Mouse (Mus musculus): Measurements from ENCODE around the gene Filip1. TPM values are rescaled to one million over a fixed set of nuclear protein-coding genes. Genes with fewer than 3 reads are reported as not detected.

Gene Filip1
- total and polyA plus RNA-seq, 2 experiments from 2014 or later, result 2.5 to 2.6 TPM

- ATAC-seq (no peak), DNase-seq (ENCODE audit: low spot score) (no peak)
- Histone ChIP-seq H3K4me2 (ENCODE audit: low read depth, low read length) (no peak overlapping the region), H3K4me1 (ENCODE audit: insufficient read depth, low read length) (no peaks in the 10 kb centered on the region), H3K27ac (no peak overlapping the region), H3K4me3 (ENCODE audit: low read length) (no peak overlapping the region), H3K9ac (replicated peaks; ENCODE audit: low read length) (no peak overlapping the region), H3K36me3 (ENCODE audit: insufficient read depth, low read length) (no peaks in the 10 kb centered on the region), H3K9me3 (ENCODE audit: low read length) (no peaks in the 10 kb centered on the region), H3K27me3 (ENCODE audit: insufficient read depth, low read length) (no peaks in the 10 kb centered on the region)
- no peak for TF ChIP-seq CTCF (IDR thresholded peaks at IDR 0.05; ENCODE audit: low read depth)
- WGBS, result 78% methylated on average over 9 of the region's 9 CpGs
These were observed 86.0 kb downstream of the Filip1 start for GRCm38 (mm10) chr9:79926464-79927155.

- Histone ChIP-seq H3K36me3 (ENCODE audit: insufficient read depth, low read length) (no peaks in the 10 kb centered on the region), H3K9me3 (ENCODE audit: low read length) (no peaks in the 10 kb centered on the region), H3K27me3 (ENCODE audit: insufficient read depth, low read length) (no peaks in the 10 kb centered on the region), H3K4me2 (ENCODE audit: low read depth, low read length) (no peak overlapping the region), H3K4me3 (ENCODE audit: low read length) (no peak overlapping the region), H3K4me1 (ENCODE audit: insufficient read depth, low read length) (no peaks in the 10 kb centered on the region), H3K27ac (no peak overlapping the region), H3K9ac (replicated peaks; ENCODE audit: low read length) (no peak overlapping the region)
- no peak for ATAC-seq
- TF ChIP-seq CTCF (IDR thresholded peaks at IDR 0.05; ENCODE audit: low read depth), result no peak
- no peak for DNase-seq (ENCODE audit: low spot score)
- WGBS, result 52% methylated on average over 4 of the region's 4 CpGs
These were observed 86.7 kb downstream of the Filip1 start for GRCm38 (mm10) chr9:79925950-79926349.

DNA sequence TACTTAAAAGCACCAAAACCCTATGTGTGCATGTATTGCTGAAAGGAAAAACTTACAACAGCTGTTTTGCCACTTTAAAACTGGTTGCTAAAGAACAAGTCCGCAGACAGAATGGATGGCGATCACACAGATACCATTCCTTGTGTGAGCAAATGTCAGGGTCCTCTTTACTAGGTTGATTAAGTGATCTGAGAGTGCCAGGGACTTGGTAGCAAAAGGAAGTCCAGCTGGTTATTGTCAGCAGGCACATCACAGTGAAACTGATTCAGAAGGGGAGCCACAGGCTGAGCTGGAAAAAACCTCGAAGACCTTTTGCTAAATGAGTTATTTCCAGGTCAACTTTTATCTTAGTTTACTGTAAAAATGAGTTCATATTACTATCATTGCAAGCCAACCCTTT lies 89.4 kb downstream of the Filip1 start:
- Histone ChIP-seq H3K36me3 (ENCODE audit: insufficient read depth, low read length) (no peaks in the 10 kb centered on the region), H3K9me3 (ENCODE audit: low read length) (no peaks in the 10 kb centered on the region), H3K4me2 (ENCODE audit: low read depth, low read length) (no peak overlapping the region), H3K27ac (no peak overlapping the region), H3K4me3 (ENCODE audit: low read length) (no peak overlapping the region), H3K9ac (replicated peaks; ENCODE audit: low read length) (no peak overlapping the region), H3K27me3 (ENCODE audit: insufficient read depth, low read length) (no peaks in the 10 kb centered on the region), H3K4me1 (ENCODE audit: insufficient read depth, low read length) (no peaks in the 10 kb centered on the region)
- ATAC-seq, result no peak
- 67% methylated on average over 3 of the region's 3 CpGs for WGBS
- no peak for DNase-seq (ENCODE audit: low spot score)
- no peak for TF ChIP-seq CTCF (IDR thresholded peaks at IDR 0.05; ENCODE audit: low read depth)

GRCm38 (mm10) chr9:79922493-79922760 lies 90.2 kb downstream of the Filip1 start:
- Histone ChIP-seq H3K4me3 (ENCODE audit: low read length) (no peak overlapping the region), H3K27ac (no peak overlapping the region), H3K27me3 (ENCODE audit: insufficient read depth, low read length) (no peaks in the 10 kb centered on the region), H3K4me2 (ENCODE audit: low read depth, low read length) (no peak overlapping the region), H3K9me3 (ENCODE audit: low read length) (no peaks in the 10 kb centered on the region), H3K9ac (replicated peaks; ENCODE audit: low read length) (no peak overlapping the region), H3K36me3 (ENCODE audit: insufficient read depth, low read length) (no peaks in the 10 kb centered on the region), H3K4me1 (ENCODE audit: insufficient read depth, low read length) (no peaks in the 10 kb centered on the region)
- 83% methylated on average over 6 of the region's 6 CpGs for WGBS
- DNase-seq (ENCODE audit: low spot score), result no peak
- TF ChIP-seq CTCF (IDR thresholded peaks at IDR 0.05; ENCODE audit: low read depth), result no peak
- no peak for ATAC-seq

DNA sequence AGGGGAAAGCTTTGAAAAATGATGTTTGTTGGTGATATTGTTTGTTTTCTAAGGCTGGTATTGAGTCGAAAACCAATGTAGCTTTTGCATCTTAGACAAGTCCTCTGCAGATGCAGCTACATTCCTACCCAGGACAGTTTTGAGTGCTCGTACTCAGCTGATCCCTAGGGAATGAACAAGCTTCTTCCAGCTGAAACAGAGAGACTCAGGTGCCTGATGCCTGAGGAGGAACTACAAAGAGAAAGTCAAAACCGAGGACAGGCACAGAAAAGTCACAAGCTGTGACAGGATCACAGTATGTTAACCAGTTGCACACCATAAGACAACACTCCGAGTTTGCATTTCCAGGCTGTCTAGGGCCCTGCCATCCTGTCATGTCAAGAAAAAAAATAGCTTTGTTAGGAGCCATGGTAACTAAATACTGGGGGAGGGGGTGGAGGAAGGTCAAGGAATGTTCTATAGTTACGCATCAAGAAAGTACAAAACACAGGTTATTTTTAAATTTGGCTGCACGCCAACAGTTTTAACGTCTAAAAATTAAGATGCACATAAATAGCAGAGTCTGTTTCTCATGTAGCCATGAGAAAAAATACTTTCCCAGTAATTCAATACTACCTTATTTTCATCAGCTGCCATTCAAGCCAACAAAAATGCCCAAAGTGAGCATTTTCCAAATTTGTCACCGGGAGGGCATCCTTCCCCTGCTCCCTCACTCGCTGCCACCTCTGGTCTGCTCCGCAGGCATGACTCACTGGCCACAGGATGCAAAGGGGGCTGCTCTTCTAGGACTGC lies 90.8 kb downstream of the Filip1 start:
- H3K4me1 ChIP-seq (ENCODE audit: insufficient read depth, low read length), result no peaks in the 10 kb centered on the region
- no peaks in the 10 kb centered on the region for H3K9me3 ChIP-seq (ENCODE audit: low read length)
- 36% methylated on average over 10 of the region's 10 CpGs for WGBS
- no peaks in the 10 kb centered on the region for H3K36me3 ChIP-seq (ENCODE audit: insufficient read depth, low read length)
- H3K27ac ChIP-seq, result no peak overlapping the region
- no peak for TF ChIP-seq CTCF (IDR thresholded peaks at IDR 0.05; ENCODE audit: low read depth)
- DNase-seq (ENCODE audit: low spot score) (no peak), ATAC-seq (no peak)
- no peaks in the 10 kb centered on the region for H3K27me3 ChIP-seq (ENCODE audit: insufficient read depth, low read length)
- H3K9ac ChIP-seq (replicated peaks; ENCODE audit: low read length), result no peak overlapping the region
- H3K4me3 ChIP-seq (ENCODE audit: low read length), result no peak overlapping the region
- H3K4me2 ChIP-seq (ENCODE audit: low read depth, low read length), result no peak overlapping the region

- 53% methylated on average over 5 of the region's 5 CpGs for WGBS
- Histone ChIP-seq H3K36me3 (ENCODE audit: insufficient read depth, low read length) (no peaks in the 10 kb centered on the region), H3K4me1 (ENCODE audit: insufficient read depth, low read length) (no peaks in the 10 kb centered on the region), H3K4me3 (ENCODE audit: low read length) (no peak overlapping the region), H3K27ac (no peak overlapping the region), H3K9ac (replicated peaks; ENCODE audit: low read length) (no peak overlapping the region), H3K9me3 (ENCODE audit: low read length) (no peaks in the 10 kb centered on the region), H3K27me3 (ENCODE audit: insufficient read depth, low read length) (no peaks in the 10 kb centered on the region), H3K4me2 (ENCODE audit: low read depth, low read length) (no peak overlapping the region)
- ATAC-seq, result no peak
- no peak for TF ChIP-seq CTCF (IDR thresholded peaks at IDR 0.05; ENCODE audit: low read depth)
- no peak for DNase-seq (ENCODE audit: low spot score)
These were observed 92.1 kb downstream of the Filip1 start for GRCm38 (mm10) chr9:79920540-79920933.
